Mouse (Mus musculus): ENCODE results near the gene Ncor2. TPM values are rescaled to one million over a fixed set of nuclear protein-coding genes. Genes with fewer than 3 reads are reported as not detected.

Ncor2 gene
- polyA plus RNA-seq, 1 experiment, result 7.2 TPM

GRCm38 (mm10) chr5:125120517-125121303 is 58.3 kb downstream of the Ncor2 start:
- no peak for TF ChIP-seq GATA1 (IDR thresholded peaks at IDR 0.05; ENCODE audit: low read length)
- no peak for TF ChIP-seq TAL1 (IDR thresholded peaks at IDR 0.05; ENCODE audit: low read length)
- H3K27me3 ChIP-seq (ENCODE audit: control insufficient read depth), result no peaks in the 10 kb centered on the region
- no peaks in the 10 kb centered on the region; the same call in 1 of the 2 replicates for H3K4me1 ChIP-seq (ENCODE audit: control insufficient read depth)
- H3K36me3 ChIP-seq (ENCODE audit: control insufficient read depth), result peaks cover 35% of the 10 kb centered on the region
- no peaks in the 10 kb centered on the region for H3K9me3 ChIP-seq (ENCODE audit: control insufficient read depth, low read length)
- H3K4me3 ChIP-seq (replicated peaks), result no peak overlapping the region

GRCm38 (mm10) chr5:125117238-125117637 is 61.8 kb downstream of the Ncor2 start:
- no peaks in the 10 kb centered on the region for H3K27me3 ChIP-seq (ENCODE audit: control insufficient read depth)
- TF ChIP-seq TAL1 (IDR thresholded peaks at IDR 0.05; ENCODE audit: low read length) (no peak), GATA1 (IDR thresholded peaks at IDR 0.05; ENCODE audit: low read length) (no peak)
- H3K4me3 ChIP-seq (replicated peaks), result no peak overlapping the region
- no peaks in the 10 kb centered on the region for H3K4me1 ChIP-seq (ENCODE audit: control insufficient read depth)
- peaks cover 34% of the 10 kb centered on the region for H3K36me3 ChIP-seq (ENCODE audit: control insufficient read depth)
- no peaks in the 10 kb centered on the region for H3K9me3 ChIP-seq (ENCODE audit: control insufficient read depth, low read length)

DNA sequence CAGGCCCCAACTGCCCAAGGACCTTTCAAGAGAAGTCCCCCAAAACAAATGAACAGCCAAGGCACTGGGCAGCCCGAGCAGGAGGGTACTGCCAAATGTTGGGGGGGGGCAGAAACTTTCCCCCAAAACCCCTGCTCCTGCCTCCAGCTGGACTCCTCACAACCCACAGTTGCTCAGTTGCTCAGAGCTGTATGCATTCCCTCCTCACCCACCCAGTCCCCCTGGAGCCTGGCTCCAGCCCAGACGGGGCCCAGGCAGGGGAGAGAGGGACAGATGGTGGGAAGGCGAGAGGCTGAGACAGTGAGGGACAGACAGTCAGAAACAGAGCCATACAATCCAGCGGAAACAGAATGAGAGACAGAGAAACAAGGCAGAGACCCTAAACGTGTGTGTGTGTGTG is 66.0 kb downstream of the Ncor2 start:
- no peaks in the 10 kb centered on the region for H3K9me3 ChIP-seq (ENCODE audit: control insufficient read depth, low read length)
- H3K4me3 ChIP-seq (replicated peaks), result no peak overlapping the region
- H3K36me3 ChIP-seq (ENCODE audit: control insufficient read depth), result peaks cover 33% of the 10 kb centered on the region
- H3K4me1 ChIP-seq (ENCODE audit: control insufficient read depth), result no peaks in the 10 kb centered on the region
- TF ChIP-seq TAL1 (IDR thresholded peaks at IDR 0.05; ENCODE audit: low read length) (no peak), GATA1 (IDR thresholded peaks at IDR 0.05; ENCODE audit: low read length) (no peak)
- H3K27me3 ChIP-seq (ENCODE audit: control insufficient read depth), result no peaks in the 10 kb centered on the region

- Histone ChIP-seq H3K27me3 (ENCODE audit: control insufficient read depth) (no peaks in the 10 kb centered on the region), H3K4me3 (replicated peaks) (no peak overlapping the region), H3K4me1 (ENCODE audit: control insufficient read depth) (no peaks in the 10 kb centered on the region), H3K9me3 (ENCODE audit: control insufficient read depth, low read length) (no peaks in the 10 kb centered on the region), H3K36me3 (ENCODE audit: control insufficient read depth) (peaks cover 34% of the 10 kb centered on the region)
- TF ChIP-seq TAL1 (IDR thresholded peaks at IDR 0.05; ENCODE audit: low read length), result no peak
- TF ChIP-seq GATA1 (IDR thresholded peaks at IDR 0.05; ENCODE audit: low read length), result no peak
Observed at GRCm38 (mm10) chr5:125112588-125112987, 66.4 kb downstream of the Ncor2 start.

- TF ChIP-seq GATA1 (IDR thresholded peaks at IDR 0.05; ENCODE audit: low read length), result no peak
- no peak for TF ChIP-seq TAL1 (IDR thresholded peaks at IDR 0.05; ENCODE audit: low read length)
- Histone ChIP-seq H3K9me3 (ENCODE audit: control insufficient read depth, low read length) (no peaks in the 10 kb centered on the region), H3K4me1 (ENCODE audit: control insufficient read depth) (no peaks in the 10 kb centered on the region), H3K4me3 (replicated peaks) (no peak overlapping the region), H3K27me3 (ENCODE audit: control insufficient read depth) (no peaks in the 10 kb centered on the region), H3K36me3 (ENCODE audit: control insufficient read depth) (peaks cover 27% of the 10 kb centered on the region)
Observed at GRCm38 (mm10) chr5:125111137-125111536, 67.9 kb downstream of the Ncor2 start.

- Histone ChIP-seq H3K9me3 (ENCODE audit: control insufficient read depth, low read length) (no peaks in the 10 kb centered on the region), H3K4me1 (ENCODE audit: control insufficient read depth) (no peaks in the 10 kb centered on the region), H3K4me3 (replicated peaks) (no peak overlapping the region), H3K27me3 (ENCODE audit: control insufficient read depth) (no peaks in the 10 kb centered on the region), H3K36me3 (ENCODE audit: control insufficient read depth) (peaks cover 31% of the 10 kb centered on the region)
- TF ChIP-seq GATA1 (IDR thresholded peaks at IDR 0.05; ENCODE audit: low read length) (no peak), TAL1 (IDR thresholded peaks at IDR 0.05; ENCODE audit: low read length) (no peak)
Observed at GRCm38 (mm10) chr5:125110722-125111121, 68.3 kb downstream of the Ncor2 start.

- no peaks in the 10 kb centered on the region for H3K4me1 ChIP-seq (ENCODE audit: control insufficient read depth)
- no peak overlapping the region for H3K4me3 ChIP-seq (replicated peaks)
- H3K27me3 ChIP-seq (ENCODE audit: control insufficient read depth), result no peaks in the 10 kb centered on the region
- no peak for TF ChIP-seq GATA1 (IDR thresholded peaks at IDR 0.05; ENCODE audit: low read length)
- no peak for TF ChIP-seq TAL1 (IDR thresholded peaks at IDR 0.05; ENCODE audit: low read length)
- H3K9me3 ChIP-seq (ENCODE audit: control insufficient read depth, low read length), result no peaks in the 10 kb centered on the region
- peaks cover 35% of the 10 kb centered on the region for H3K36me3 ChIP-seq (ENCODE audit: control insufficient read depth)
Observed at GRCm38 (mm10) chr5:125110196-125110595, 68.8 kb downstream of the Ncor2 start.

DNA sequence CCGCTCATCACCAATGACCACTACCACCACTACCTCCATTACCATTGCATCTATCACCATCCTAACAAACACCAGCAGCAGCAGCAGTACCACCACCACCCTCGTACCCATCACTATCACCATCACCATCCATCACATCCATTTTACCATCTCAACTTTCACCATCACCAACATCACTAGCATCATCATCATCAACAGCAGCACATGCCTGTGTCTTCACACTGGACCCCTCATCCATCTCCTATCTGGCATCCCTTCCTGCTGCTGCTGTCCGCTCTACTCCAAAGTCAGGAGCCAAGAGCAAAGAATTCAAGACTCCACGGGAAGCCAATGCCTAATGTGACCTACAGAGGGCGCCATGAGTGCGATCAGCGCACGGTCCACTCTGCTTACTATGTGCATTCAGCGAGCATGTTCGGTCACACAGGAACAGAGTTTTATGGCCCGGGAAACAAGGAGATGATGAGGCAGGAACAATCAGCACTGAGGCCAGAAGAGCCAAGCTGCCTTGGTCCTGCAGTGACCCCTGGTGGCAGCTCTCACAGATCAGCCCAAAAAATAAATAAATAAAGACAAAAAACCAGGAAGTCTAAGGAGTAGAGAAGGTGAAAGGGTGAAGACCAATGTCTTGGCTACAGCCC is 71.9 kb downstream of the Ncor2 start:
- H3K36me3 ChIP-seq (ENCODE audit: control insufficient read depth), result peaks cover 52% of the 10 kb centered on the region

GRCm38 (mm10) chr5:125106191-125106590 is 72.8 kb downstream of the Ncor2 start:
- peaks cover 10% of the 10 kb centered on the region for H3K4me1 ChIP-seq (ENCODE audit: control insufficient read depth)
- H3K9me3 ChIP-seq (ENCODE audit: control insufficient read depth, low read length), result no peaks in the 10 kb centered on the region
- H3K4me3 ChIP-seq (replicated peaks), result no peak overlapping the region

More for the DNA sequence above, 71.9 kb downstream of the Ncor2 start:
- TF ChIP-seq GATA1 (IDR thresholded peaks at IDR 0.05; ENCODE audit: low read length) (no peak), TAL1 (IDR thresholded peaks at IDR 0.05; ENCODE audit: low read length) (no peak)
- Histone ChIP-seq H3K27me3 (ENCODE audit: control insufficient read depth) (no peaks in the 10 kb centered on the region), H3K4me1 (ENCODE audit: control insufficient read depth) (peaks cover 10% of the 10 kb centered on the region), H3K9me3 (ENCODE audit: control insufficient read depth, low read length) (no peaks in the 10 kb centered on the region), H3K4me3 (replicated peaks) (no peak overlapping the region)

More at GRCm38 (mm10) chr5:125106191-125106590, 72.8 kb downstream of the Ncor2 start:
- TF ChIP-seq TAL1 (IDR thresholded peaks at IDR 0.05; ENCODE audit: low read length) (no peak), GATA1 (IDR thresholded peaks at IDR 0.05; ENCODE audit: low read length) (no peak)
- peaks cover 59% of the 10 kb centered on the region for H3K36me3 ChIP-seq (ENCODE audit: control insufficient read depth)
- no peaks in the 10 kb centered on the region for H3K27me3 ChIP-seq (ENCODE audit: control insufficient read depth)
